Mouse (Mus musculus) heart, postnatal 0 days (tissue): ENCODE measurements around the gene Cgas.

Experiments
- CTCF ChIP-seq: IDR thresholded peaks from 2 replicates; pipeline ENCODE4 v1.5.1; 2016; ENCODE audit warnings: antibody characterized with exemption, control low read depth, low read depth
- EP300 ChIP-seq: IDR thresholded peaks from 2 replicates; pipeline ENCODE4 v1.6.1; 2016; ENCODE audit warnings: antibody characterized with exemption, low read depth

- TF ChIP-seq CTCF (no peak), EP300 (no peak; the same call in 1 of the 2 replicates)
Observed at GRCm38 (mm10) chr9:78480706-78481358, 37.8 kb upstream of the Cgas start.
